Mouse (Mus musculus): Measurements from ENCODE around the gene Arhgef9. TPM values are rescaled to one million over a fixed set of nuclear protein-coding genes. Genes with fewer than 3 reads are reported as not detected.
A peak's percentile ranks its signal among the peaks of the same experiment; 100 is the strongest.

Gene Arhgef9
- polyA plus RNA-seq, 1 experiment = 106 TPM

GRCm38 (mm10) chrX:95087674-95088073 lies 109.0 kb downstream of the Arhgef9 start:
- H3K4me3 ChIP-seq (replicated peaks; ENCODE audit: insufficient read depth, low read depth, low read length) = no peak overlapping the region
- WGBS = 56% methylated on average over 4 of the region's 4 CpGs
- no peak for TF ChIP-seq POLR2A (IDR thresholded peaks at IDR 0.05; ENCODE audit: borderline replicate concordance, insufficient read depth, low read length)
- TF ChIP-seq CTCF (IDR thresholded peaks at IDR 0.05; ENCODE audit: borderline replicate concordance, insufficient read depth, low read depth, low read length) = no peak
- no peaks in the 10 kb centered on the region for H3K27me3 ChIP-seq (ENCODE audit: control insufficient read depth, insufficient read depth, low read length)
- no peak overlapping the region for H3K27ac ChIP-seq (ENCODE audit: insufficient read depth, low read length)
- H3K4me1 ChIP-seq (ENCODE audit: control insufficient read depth, insufficient read depth, low read length) = no peaks in the 10 kb centered on the region
- peak in 1 of 2 experiments; percentile 16 for DNase-seq

- 80% methylated on average over 9 of the region's 9 CpGs for WGBS
- Histone ChIP-seq H3K4me1 (ENCODE audit: control insufficient read depth, insufficient read depth, low read length) (no peaks in the 10 kb centered on the region), H3K4me3 (replicated peaks; ENCODE audit: insufficient read depth, low read depth, low read length) (no peak overlapping the region), H3K27me3 (ENCODE audit: control insufficient read depth, insufficient read depth, low read length) (no peaks in the 10 kb centered on the region), H3K27ac (ENCODE audit: insufficient read depth, low read length) (no peak overlapping the region)
- TF ChIP-seq CTCF (IDR thresholded peaks at IDR 0.05; ENCODE audit: borderline replicate concordance, insufficient read depth, low read depth, low read length) = no peak
- no peak for TF ChIP-seq POLR2A (IDR thresholded peaks at IDR 0.05; ENCODE audit: borderline replicate concordance, insufficient read depth, low read length)
- DNase-seq = peak in 1 of 2 experiments; percentile 2
These were observed 119.5 kb downstream of the Arhgef9 start for GRCm38 (mm10) chrX:95077013-95077699.

- no peak for DNase-seq
- Histone ChIP-seq H3K4me1 (ENCODE audit: control insufficient read depth, insufficient read depth, low read length) (no peaks in the 10 kb centered on the region), H3K27ac (ENCODE audit: insufficient read depth, low read length) (no peak overlapping the region), H3K4me3 (replicated peaks; ENCODE audit: insufficient read depth, low read depth, low read length) (no peak overlapping the region), H3K27me3 (ENCODE audit: control insufficient read depth, insufficient read depth, low read length) (no peaks in the 10 kb centered on the region)
- 84% methylated on average over 5 of the region's 5 CpGs for WGBS
- TF ChIP-seq CTCF (IDR thresholded peaks at IDR 0.05; ENCODE audit: borderline replicate concordance, insufficient read depth, low read depth, low read length) = no peak
- no peak for TF ChIP-seq POLR2A (IDR thresholded peaks at IDR 0.05; ENCODE audit: borderline replicate concordance, insufficient read depth, low read length)
These were observed 168.7 kb downstream of the Arhgef9 start for GRCm38 (mm10) chrX:95027907-95028306.

GRCm38 (mm10) chrX:95026361-95026892 lies 170.2 kb downstream of the Arhgef9 start, which contains the start of gene Spin4:
Gene Spin4 (minus strand): TSS chrX:95026682.
- 7% methylated on average over 30 of the region's 30 CpGs for WGBS
- peak; percentile 83 for DNase-seq
- TF ChIP-seq CTCF (IDR thresholded peaks at IDR 0.05; ENCODE audit: borderline replicate concordance, insufficient read depth, low read depth, low read length) (no peak), POLR2A (IDR thresholded peaks at IDR 0.05; ENCODE audit: borderline replicate concordance, insufficient read depth, low read length) (peak; percentile 61; the same call in 1 of the 2 replicates)
- H3K4me3 ChIP-seq (replicated peaks; ENCODE audit: insufficient read depth, low read depth, low read length) = peak within 1 kb of the TSS; percentile 72
- peak within 1 kb of the TSS; percentile 62 for H3K27ac ChIP-seq (ENCODE audit: insufficient read depth, low read length)
- H3K27me3 ChIP-seq (ENCODE audit: control insufficient read depth, insufficient read depth, low read length) = no peaks in the 10 kb centered on the region
- H3K4me1 ChIP-seq (ENCODE audit: control insufficient read depth, insufficient read depth, low read length) = no peaks in the 10 kb centered on the region

DNA sequence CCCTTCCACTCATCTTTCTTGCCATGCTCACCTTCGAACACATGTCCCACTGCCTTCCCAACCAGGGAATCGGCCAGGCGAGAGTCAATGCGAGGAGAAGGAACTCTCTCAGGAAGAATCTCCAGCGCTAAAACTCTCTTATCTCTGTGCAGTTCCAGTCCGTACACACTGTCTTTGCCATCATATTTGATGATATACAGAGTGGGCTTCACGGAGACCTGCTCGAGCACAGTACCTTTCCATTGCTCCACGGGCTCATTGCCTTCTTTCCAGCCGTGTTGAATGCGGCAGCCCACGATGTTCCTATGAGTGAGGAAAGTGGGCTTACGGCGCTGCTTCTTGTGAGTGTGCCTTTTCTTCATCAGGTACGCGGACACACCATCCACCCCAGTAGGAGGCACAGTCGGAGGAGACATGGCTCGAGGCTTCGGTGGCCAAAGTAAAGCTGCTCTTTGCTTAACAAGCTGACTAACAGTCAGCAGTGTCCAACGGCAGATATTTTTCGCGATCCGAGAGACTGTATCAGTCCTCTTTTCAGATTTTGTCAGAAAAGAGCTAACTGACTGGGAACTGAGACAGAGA lies 170.8 kb downstream of the Arhgef9 start:
- DNase-seq = no peak
- 6% methylated on average over 23 of the region's 23 CpGs for WGBS
- Histone ChIP-seq H3K27me3 (ENCODE audit: control insufficient read depth, insufficient read depth, low read length) (no peaks in the 10 kb centered on the region), H3K4me3 (replicated peaks; ENCODE audit: insufficient read depth, low read depth, low read length) (peak overlapping the region; percentile 72), H3K4me1 (ENCODE audit: control insufficient read depth, insufficient read depth, low read length) (no peaks in the 10 kb centered on the region), H3K27ac (ENCODE audit: insufficient read depth, low read length) (peak overlapping the region; percentile 62; the same call in 1 of the 2 replicates)
- TF ChIP-seq POLR2A (IDR thresholded peaks at IDR 0.05; ENCODE audit: borderline replicate concordance, insufficient read depth, low read length) = no peak
- no peak for TF ChIP-seq CTCF (IDR thresholded peaks at IDR 0.05; ENCODE audit: borderline replicate concordance, insufficient read depth, low read depth, low read length)

DNA sequence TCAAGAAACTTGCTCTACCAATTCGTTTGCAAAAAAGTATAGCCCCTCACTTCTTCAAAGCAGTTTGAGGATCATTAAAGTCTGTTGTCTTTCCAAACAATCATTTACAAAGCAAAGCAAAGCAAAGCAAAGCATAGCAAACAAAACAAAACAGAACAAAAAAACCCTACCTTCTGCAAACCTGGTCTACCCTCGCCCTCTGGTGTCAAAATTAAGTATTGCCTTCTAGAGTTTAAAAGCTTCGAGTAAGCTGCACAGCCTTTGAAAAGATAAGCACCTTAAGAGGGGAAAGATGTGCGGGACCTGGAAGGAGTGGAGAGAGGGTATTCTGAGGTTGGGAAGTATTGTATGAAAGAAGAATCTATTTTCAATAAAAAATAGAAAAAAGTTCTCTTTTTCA lies 184.6 kb downstream of the Arhgef9 start:
- Histone ChIP-seq H3K4me1 (ENCODE audit: control insufficient read depth, insufficient read depth, low read length) (no peaks in the 10 kb centered on the region), H3K27me3 (ENCODE audit: control insufficient read depth, insufficient read depth, low read length) (no peaks in the 10 kb centered on the region), H3K27ac (ENCODE audit: insufficient read depth, low read length) (no peak overlapping the region), H3K4me3 (replicated peaks; ENCODE audit: insufficient read depth, low read depth, low read length) (no peak overlapping the region)
- DNase-seq = peak in 1 of 2 experiments; percentile 12
- 13% methylated on average over 4 of the region's 4 CpGs for WGBS
- TF ChIP-seq POLR2A (IDR thresholded peaks at IDR 0.05; ENCODE audit: borderline replicate concordance, insufficient read depth, low read length) (no peak), CTCF (IDR thresholded peaks at IDR 0.05; ENCODE audit: borderline replicate concordance, insufficient read depth, low read depth, low read length) (0 out of 2 replicates have a peak, but pooled peaks have one; percentile 4)

Other genes with a start within 250 kb of the Arhgef9 start
- 0.80 and 0.92 TPM in 2 replicates for gene Spin4, start 170.2 kb downstream of the Arhgef9 start, polyA plus RNA-seq (2012; rRNA removed)
- 6.2 and 6.6 TPM in 2 replicates for gene Amer1, start 248.0 kb upstream of the Arhgef9 start, polyA plus RNA-seq (2012; rRNA removed)

Measured in cerebellum, adult 2 months (tissue).